Mouse (Mus musculus): ENCODE results near the gene Slfn3.
"Not testable (repeated sequence)": the region's sequence is repeated elsewhere in the genome, so short reads cannot be mapped to it uniquely, and the experiment has no call there.

DNA sequence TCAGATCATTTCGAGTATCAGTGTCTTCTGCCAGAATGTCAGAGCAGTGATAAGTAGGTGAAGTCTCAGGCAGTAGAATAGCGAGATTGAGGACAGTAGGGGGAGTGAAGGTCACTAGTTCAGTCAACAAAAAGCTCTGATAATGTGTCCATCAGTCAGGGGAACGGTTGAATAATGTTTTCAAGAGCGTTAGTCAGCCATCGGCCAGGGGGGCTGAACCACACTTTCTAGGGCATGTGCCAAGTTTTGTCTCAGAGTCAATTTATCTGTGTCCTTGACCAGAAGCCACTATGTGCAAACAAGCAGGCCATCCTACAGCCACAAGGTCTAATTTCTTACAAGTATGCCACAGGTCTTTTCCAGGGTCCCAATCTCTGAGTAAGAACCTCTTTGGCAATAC is 66.1 kb downstream of the Slfn3 start:
- not testable (repeated sequence) for TF ChIP-seq CTCF (IDR thresholded peaks at IDR 0.05; ENCODE audit: borderline replicate concordance, control insufficient read depth, extremely low read depth, insufficient read depth, low read length, poor library complexity); POLR2A (IDR thresholded peaks at IDR 0.05; ENCODE audit: control insufficient read depth, extremely low read depth, insufficient read depth, low read length, poor library complexity)

Data from thymus, adult 2 months (tissue).